Mouse (Mus musculus) MEL (cell line): ENCODE measurements around the gene Papola. TPM values are rescaled to one million over a fixed set of nuclear protein-coding genes. Genes with fewer than 3 reads are reported as not detected.

Experiments
- DNase-seq: peaks from one replicate; pipeline ENCODE4 v3.0.0; 2011; ENCODE audit warnings: low read depth, low spot score
- H3K27ac ChIP-seq: 2 replicates; pipeline ENCODE4 v1.5.1; 2012; ENCODE audit warnings: low read depth, mild to moderate bottlenecking, control low read depth, low read length, moderate library complexity; ENCODE audit not compliant: control insufficient read depth
- H3K27me3 ChIP-seq, 2 experiments: fragments of 150-350 bp in 1 of 2; sonication (generic) in 1 of 2; 2 replicates each; pipeline ENCODE4 v1.6.1; 2012; ENCODE audit warnings: low read length in 2 of 2, mild to moderate bottlenecking in 2 of 2, improper control_type of control experiment in 1 of 2, moderate library complexity in 1 of 2; ENCODE audit not compliant: insufficient read depth in 2 of 2, control insufficient read depth in 1 of 2
- H3K36me3 ChIP-seq, 2 experiments: 2 replicates each; pipeline ENCODE4 v1.6.1; 2012 to 2014; ENCODE audit warnings: low read length in 2 of 2, improper control_type of control experiment in 1 of 2, inconsistent platforms in 1 of 2, mild to moderate bottlenecking in 1 of 2; ENCODE audit not compliant: insufficient read depth in 2 of 2, control insufficient read depth in 1 of 2
- H3K4me1 ChIP-seq, 2 experiments: fragments of 150-350 bp in 1 of 2; sonication (generic) in 1 of 2; 2 replicates each; pipeline ENCODE4 v1.6.1; 2012; ENCODE audit warnings: low read length in 2 of 2, improper control_type of control experiment in 1 of 2, mild to moderate bottlenecking in 1 of 2; ENCODE audit not compliant: insufficient read depth in 2 of 2, control insufficient read depth in 1 of 2
- H3K4me3 ChIP-seq, 2 experiments: fragments of 150-350 bp in 1 of 2; sonication (generic) in 1 of 2; 2 replicates each; pipeline ENCODE4 v1.5.1; 2012; ENCODE audit warnings: low read depth in 2 of 2, low read length in 2 of 2, mild to moderate bottlenecking in 2 of 2, moderate library complexity in 2 of 2, control low read depth in 1 of 2, improper control_type of control experiment in 1 of 2; ENCODE audit not compliant: control insufficient read depth in 1 of 2, insufficient read depth in 1 of 2
- H3K79me2 ChIP-seq: 2 replicates; pipeline ENCODE4 v1.6.1; 2012; ENCODE audit warnings: mild to moderate bottlenecking, low read length, moderate library complexity; ENCODE audit not compliant: control insufficient read depth, poor library complexity, insufficient read depth
- H3K9ac ChIP-seq: 2 replicates; pipeline ENCODE4 v1.6.1; 2012; ENCODE audit warnings: low read depth, mild to moderate bottlenecking, control low read depth, low read length, moderate library complexity; ENCODE audit not compliant: control insufficient read depth, poor library complexity, severe bottlenecking
- H3K9me3 ChIP-seq: fragments of 150-350 bp; sonication (generic); replicated peaks from 2 replicates; pipeline ENCODE4 v1.6.1; 2012; ENCODE audit warnings: mild to moderate bottlenecking, low read length, improper control_type of control experiment, moderate library complexity; ENCODE audit not compliant: insufficient read depth
- CHD1 ChIP-seq: IDR thresholded peaks from 2 replicates; pipeline ENCODE4 v1.6.1; 2012; ENCODE audit warnings: low read depth, mild to moderate bottlenecking, inconsistent platforms, low read length, improper control_type of control experiment
- CHD2 ChIP-seq: IDR thresholded peaks from 2 replicates; pipeline ENCODE4 v1.6.1; 2011; ENCODE audit warnings: low read length, improper control_type of control experiment
- CTCF ChIP-seq, 3 experiments: IDR thresholded peaks in 2 of 3; conservative IDR thresholded peaks in 1 of 3; 2 replicates each; pipeline ENCODE4 v1.5.1; 2011 to 2012; ENCODE audit warnings: low read length in 3 of 3, low read depth in 2 of 3, mild to moderate bottlenecking in 2 of 3, improper control_type of control experiment in 1 of 3, inconsistent platforms in 1 of 3, mixed read lengths in 1 of 3, moderate library complexity in 1 of 3; ENCODE audit not compliant: control insufficient read depth in 1 of 3, insufficient read depth in 1 of 3, poor library complexity in 1 of 3, severe bottlenecking in 1 of 3
- ETS1 ChIP-seq: IDR thresholded peaks from 2 replicates; pipeline ENCODE4 v1.6.1; 2012; ENCODE audit warnings: low read depth, mild to moderate bottlenecking, inconsistent platforms, low read length, improper control_type of control experiment, moderate library complexity
- GABPA ChIP-seq: IDR thresholded peaks from 2 replicates; pipeline ENCODE4 v1.6.1; 2012; ENCODE audit warnings: low read depth, mild to moderate bottlenecking, inconsistent platforms, low read length, improper control_type of control experiment, moderate library complexity
- GATA1 ChIP-seq: IDR thresholded peaks from 2 replicates; pipeline ENCODE4 v1.6.1; 2011; ENCODE audit warnings: low read depth, low read length, improper control_type of control experiment
- JUND ChIP-seq: IDR thresholded peaks from 2 replicates; pipeline ENCODE4 v1.6.1; 2011; ENCODE audit warnings: low read depth, mild to moderate bottlenecking, improper control_type of control experiment, low read length
- MAFK ChIP-seq: IDR thresholded peaks from 2 replicates; pipeline ENCODE4 v1.6.1; 2011; ENCODE audit warnings: low read depth, mild to moderate bottlenecking, low read length, improper control_type of control experiment, borderline replicate concordance
- MAZ ChIP-seq: IDR thresholded peaks from 2 replicates; pipeline ENCODE4 v1.6.1; 2012; ENCODE audit warnings: low read depth, mild to moderate bottlenecking, inconsistent platforms, low read length, improper control_type of control experiment
- NELFE ChIP-seq: IDR thresholded peaks from 2 replicates; pipeline ENCODE4 v1.6.1; 2011; ENCODE audit warnings: low read depth, low read length, improper control_type of control experiment
- POLR2A ChIP-seq, 2 experiments: IDR thresholded peaks; 2 replicates each; pipeline ENCODE4 v1.6.1; 2011 to 2012; ENCODE audit warnings: low read length in 2 of 2, mild to moderate bottlenecking in 2 of 2, control low read depth in 1 of 2, improper control_type of control experiment in 1 of 2, low read depth in 1 of 2, moderate library complexity in 1 of 2; ENCODE audit not compliant: control insufficient read depth in 1 of 2, insufficient read depth in 1 of 2, poor library complexity in 1 of 2
- RAD21 ChIP-seq: IDR thresholded peaks from 2 replicates; pipeline ENCODE4 v1.6.1; 2011; ENCODE audit warnings: mild to moderate bottlenecking, low read depth, low read length, improper control_type of control experiment
- SIN3A ChIP-seq: IDR thresholded peaks from 2 replicates; pipeline ENCODE4 v1.6.1; 2012; ENCODE audit warnings: low read length, improper control_type of control experiment, inconsistent platforms
- SMC3 ChIP-seq: IDR thresholded peaks from 2 replicates; pipeline ENCODE4 v1.6.1; 2011; ENCODE audit warnings: low read depth, low read length, improper control_type of control experiment
- UBTF ChIP-seq: IDR thresholded peaks from 2 replicates; pipeline ENCODE4 v1.6.1; 2012; ENCODE audit warnings: low read depth, mild to moderate bottlenecking, inconsistent platforms, low read length, improper control_type of control experiment, moderate library complexity, borderline replicate concordance; ENCODE audit not compliant: insufficient read depth
- USF1 ChIP-seq: IDR thresholded peaks from 2 replicates; pipeline ENCODE4 v1.6.1; 2014; ENCODE audit warnings: low read depth, mild to moderate bottlenecking, inconsistent platforms, low read length, improper control_type of control experiment, moderate library complexity
- ZC3H11A ChIP-seq: IDR thresholded peaks from 2 replicates; pipeline ENCODE4 v1.6.1; 2012; ENCODE audit warnings: low read depth, mild to moderate bottlenecking, inconsistent platforms, low read length, improper control_type of control experiment
- ZKSCAN1 ChIP-seq: IDR thresholded peaks from 2 replicates; pipeline ENCODE4 v1.6.1; 2012; ENCODE audit warnings: low read depth, mild to moderate bottlenecking, inconsistent platforms, low read length, improper control_type of control experiment, moderate library complexity
- polyA plus RNA-seq, 2 experiments: library from polyadenylated mRNA; stranded (reverse) in 1 of 2; unstranded in 1 of 2; fragments of >175 nt in 1 of 2; fragments of >200 nt in 1 of 2; gene quantifications; 2 replicates each; pipeline versions ENCODE4 v1.2.1 to v1.2.4; 2012; ENCODE audit warnings: low replicate concordance in 2 of 2, low read depth in 1 of 2; ENCODE audit not compliant: insufficient read length in 2 of 2, insufficient read depth in 1 of 2, missing spikeins in 1 of 2
- total RNA-seq: library from RNA; depleted of rRNA; stranded (reverse); fragments of 300-350 nt; gene quantifications from 2 replicates; pipeline ENCODE4 v1.2.3, GENCODE M21; 2012

The Papola gene
- total and polyA plus RNA-seq, 3 experiments = 144 to 329 (median 193) TPM

- H3K36me3 ChIP-seq = peaks cover 0 to 46% of the 10 kb centered on the region in 2 experiments; a peak in 2 of 4 replicates
- no peaks in the 10 kb centered on the region for H3K9me3 ChIP-seq
- no peaks in the 10 kb centered on the region for H3K27me3 ChIP-seq
- H3K4me3 ChIP-seq = no peak overlapping the region
- H3K27ac ChIP-seq = no peak overlapping the region
- no peaks in the 10 kb centered on the region for H3K4me1 ChIP-seq
- no peak overlapping the region for H3K9ac ChIP-seq
- peak; percentile 58 for DNase-seq
- H3K79me2 ChIP-seq = no peaks in the 10 kb centered on the region
- TF ChIP-seq CTCF (IDR thresholded peaks at IDR 0.05 in 2 of 3, conservative IDR thresholded peaks at IDR 0.05 in 1 of 3; ENCODE audit: control insufficient read depth in 1 of 3, insufficient read depth in 1 of 3, low read depth in 2 of 3, low read length in 3 of 3, poor library complexity in 1 of 3, severe bottlenecking in 1 of 3) = peak in 2 of 3 experiments; percentile 49 to 59; a peak in 4 of 6 replicates
- peak; percentile 39 for TF ChIP-seq SMC3
- peak; percentile 53 for TF ChIP-seq RAD21
- no peak for TF ChIP-seq USF1
These were observed 51.7 kb downstream of the Papola start for GRCm38 (mm10) chr12:105836196-105836595.

GRCm38 (mm10) chr12:105839096-105839495, 54.6 kb downstream of the Papola start:
- no peaks in the 10 kb centered on the region for H3K79me2 ChIP-seq
- H3K4me1 ChIP-seq = no peaks in the 10 kb centered on the region
- peaks cover 0 to 24% of the 10 kb centered on the region in 2 experiments; a peak in 2 of 4 replicates for H3K36me3 ChIP-seq
- no peaks in the 10 kb centered on the region for H3K9me3 ChIP-seq
- H3K27ac ChIP-seq = no peak overlapping the region
- H3K4me3 ChIP-seq = no peak overlapping the region
- no peak overlapping the region for H3K9ac ChIP-seq
- DNase-seq = peak; percentile 59
- TF ChIP-seq UBTF (no peak), RAD21 (peak; percentile 47), ETS1 (no peak), SMC3 (peak; percentile 58), GATA1 (no peak), ZC3H11A (no peak), SIN3A (no peak), MAFK (no peak), JUND (no peak), NELFE (no peak), CHD1 (no peak), ZKSCAN1 (no peak), CTCF (IDR thresholded peaks at IDR 0.05 in 2 of 3, conservative IDR thresholded peaks at IDR 0.05 in 1 of 3; ENCODE audit: control insufficient read depth in 1 of 3, insufficient read depth in 1 of 3, low read depth in 2 of 3, low read length in 3 of 3, poor library complexity in 1 of 3, severe bottlenecking in 1 of 3) (peak; percentile 6 to 66 (median 42); a peak in 4 of 6 replicates), CHD2 (no peak), POLR2A (IDR thresholded peaks at IDR 0.05; ENCODE audit: control insufficient read depth in 1 of 2, insufficient read depth in 1 of 2, low read depth in 1 of 2, low read length in 2 of 2, poor library complexity in 1 of 2) (no peak), MAZ (no peak), GABPA (no peak)
- no peaks in the 10 kb centered on the region for H3K27me3 ChIP-seq
